Mouse (Mus musculus) spleen, postnatal 10 days (tissue): ENCODE data around the gene Ifna16.

Experiments used
- DNase-seq, 2 experiments: peaks; one replicate each; pipeline ENCODE4 v3.0.0; 2021 to 2022; ENCODE audit warnings: low spot score in 2 of 2

Gene Ifna16

DNA sequence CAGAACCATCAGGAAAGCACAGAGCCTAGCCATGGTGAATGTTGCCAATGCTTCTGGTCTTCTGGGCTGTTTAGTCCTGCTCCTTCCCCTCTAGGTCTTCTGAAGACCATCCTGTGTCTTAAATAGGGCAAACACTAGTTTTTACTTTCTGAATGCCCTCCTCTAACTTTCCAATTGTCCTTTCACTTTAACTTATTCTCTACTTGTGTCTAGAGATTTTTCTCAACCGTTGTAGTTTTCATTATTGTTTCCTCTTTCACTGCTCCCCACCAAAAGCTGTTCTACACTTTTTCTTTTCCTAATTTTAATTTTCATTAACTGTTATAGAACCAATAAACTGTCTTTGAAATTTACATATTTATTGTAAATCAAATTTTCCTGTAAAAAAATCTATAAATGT is at the start of gene Ifna16:
TSS of gene Ifna16 (minus strand) at position 101 of the 400 bp plus-strand sequence.
- no peak for DNase-seq

DNA sequence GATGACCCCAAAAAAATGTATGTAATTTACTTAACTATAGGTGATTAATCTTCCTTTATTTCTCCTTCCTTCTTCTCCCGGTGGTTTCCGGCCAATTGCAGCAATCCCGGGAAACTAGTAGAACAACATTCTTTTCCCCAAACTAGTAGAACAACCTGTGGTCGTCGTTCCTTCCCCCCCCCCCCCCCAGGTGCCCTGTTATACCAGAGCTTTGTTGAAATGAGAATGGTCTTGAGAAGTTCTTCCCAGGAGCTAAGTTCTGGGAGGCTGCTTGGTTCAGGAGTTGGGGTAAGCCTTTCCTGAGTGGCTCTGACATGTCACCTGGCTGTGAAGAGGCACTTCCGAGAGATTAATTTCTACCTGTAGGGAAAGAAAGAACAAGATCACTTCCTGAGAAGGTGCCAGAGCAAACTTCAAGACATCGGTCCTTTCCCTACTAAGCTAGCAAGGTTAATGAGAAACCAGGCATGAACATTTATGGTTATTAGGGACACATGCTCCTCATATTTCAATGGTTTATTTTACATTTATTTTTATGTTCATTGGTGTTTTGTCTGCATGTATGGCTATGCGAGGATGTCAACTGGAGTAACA is 46.9 kb upstream of the Ifna16 start:
- DNase-seq, result no peak

DNA sequence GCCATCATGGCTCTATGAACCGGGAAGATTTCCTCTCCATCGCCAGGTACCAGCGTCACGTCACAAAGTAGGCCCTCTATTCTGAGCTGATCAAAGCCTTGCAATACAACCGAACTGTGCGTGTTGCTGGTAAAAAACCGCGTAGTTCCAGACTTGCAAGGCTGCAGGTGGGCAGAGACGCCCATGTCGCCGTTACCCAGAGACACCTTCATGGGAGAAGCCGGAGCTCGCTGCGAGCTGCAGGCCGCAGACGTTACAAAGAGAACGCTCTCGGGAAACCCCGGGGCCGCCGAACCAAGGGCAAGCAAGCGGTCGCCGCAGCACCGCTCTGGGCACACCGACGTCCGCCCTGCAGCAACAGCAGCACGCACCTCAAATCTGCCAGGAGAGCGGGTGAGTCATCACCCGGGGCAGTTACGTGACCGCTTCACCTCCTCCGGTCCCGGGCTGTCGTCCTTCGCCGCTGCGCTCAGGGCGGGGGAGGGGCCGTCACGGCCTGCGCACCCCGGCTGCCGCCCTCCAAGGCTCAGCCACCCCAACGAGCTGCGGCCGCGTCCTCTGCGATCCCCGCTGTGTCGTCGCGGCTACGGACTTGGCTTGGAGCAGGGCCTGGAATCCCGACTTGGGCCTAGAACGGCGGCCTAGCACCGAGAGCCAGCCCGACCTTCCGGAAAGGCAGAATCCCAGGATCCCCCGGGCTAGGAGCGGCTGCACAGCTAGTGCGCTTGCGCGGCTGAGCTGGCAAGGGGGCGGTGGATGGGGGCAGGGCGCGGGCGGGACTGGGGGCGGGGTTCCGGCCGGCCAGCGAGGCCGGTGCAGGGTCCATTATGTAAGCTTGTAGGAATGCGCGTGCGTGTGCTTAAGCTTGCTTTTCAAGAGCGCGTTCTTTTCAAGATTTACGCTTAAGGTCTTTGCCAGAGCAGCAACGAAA is 45.3 kb upstream of the Ifna16 start, which contains the start of the genes Gm26566 and Klhl9:
TSS of gene Gm26566 (plus strand) at position 15 of the 931 bp plus-strand sequence.
TSS of gene Klhl9 (minus strand) at position 675 of the 931 bp plus-strand sequence.
- DNase-seq, result peak; percentile 87 to 89

DNA sequence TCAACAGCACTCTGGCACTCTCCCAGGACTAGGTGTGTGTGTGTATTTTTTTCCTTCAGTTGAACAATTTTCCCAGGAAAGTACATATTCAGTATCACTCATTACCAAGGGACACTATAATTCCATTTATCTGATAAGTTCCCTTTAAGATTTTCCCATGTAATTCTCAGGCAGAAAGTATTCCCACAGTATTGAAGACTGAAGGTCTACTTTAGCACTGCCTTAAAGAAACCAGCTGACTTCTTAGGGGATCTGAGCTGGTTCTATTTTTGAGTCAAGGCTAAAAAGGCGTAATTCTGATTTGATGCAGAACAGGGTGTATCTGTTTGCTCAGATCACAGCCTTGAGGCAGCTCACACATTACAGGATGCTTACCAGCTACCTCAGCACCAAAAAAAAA is 42.0 kb upstream of the Ifna16 start:
- DNase-seq, result no peak

DNA sequence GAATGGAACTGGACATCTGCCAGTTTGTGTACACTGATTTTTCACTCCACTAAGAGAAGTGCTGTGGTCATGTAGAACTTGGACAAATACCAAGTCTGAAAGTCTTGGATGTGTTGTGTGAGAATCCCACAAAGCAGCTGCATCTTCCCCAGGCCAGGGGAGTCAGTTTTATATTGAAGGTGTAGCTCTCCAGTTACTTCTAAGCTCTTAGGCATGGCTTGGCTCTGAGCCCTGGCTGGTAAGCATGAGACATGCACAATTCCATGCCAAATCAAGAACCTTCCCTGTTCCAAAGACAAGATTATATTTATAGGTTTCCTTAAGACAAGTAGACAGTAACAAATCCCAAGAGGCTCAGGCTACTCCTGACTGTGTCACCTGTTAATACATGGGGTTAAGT is 38.3 kb upstream of the Ifna16 start:
- no peak for DNase-seq

DNA sequence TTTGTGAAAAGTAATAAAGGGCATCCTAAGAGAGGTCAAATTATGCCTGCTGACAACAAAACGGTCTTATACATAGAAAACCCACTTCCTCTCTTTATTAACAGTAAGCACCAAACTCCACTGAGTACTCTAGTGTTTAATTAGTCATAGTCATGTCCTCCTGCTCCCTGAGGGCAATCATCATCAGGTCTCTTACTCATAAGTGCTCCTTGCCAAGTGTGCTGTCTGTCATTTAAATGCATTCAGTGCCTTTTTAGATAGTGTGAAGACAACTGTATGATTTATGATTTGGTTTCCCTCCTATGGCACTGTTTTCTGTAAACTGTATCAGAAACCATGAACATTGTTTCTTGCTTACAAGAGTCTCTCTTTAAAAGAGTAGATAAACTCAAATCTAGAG is 37.6 kb upstream of the Ifna16 start:
- DNase-seq, result no peak

DNA sequence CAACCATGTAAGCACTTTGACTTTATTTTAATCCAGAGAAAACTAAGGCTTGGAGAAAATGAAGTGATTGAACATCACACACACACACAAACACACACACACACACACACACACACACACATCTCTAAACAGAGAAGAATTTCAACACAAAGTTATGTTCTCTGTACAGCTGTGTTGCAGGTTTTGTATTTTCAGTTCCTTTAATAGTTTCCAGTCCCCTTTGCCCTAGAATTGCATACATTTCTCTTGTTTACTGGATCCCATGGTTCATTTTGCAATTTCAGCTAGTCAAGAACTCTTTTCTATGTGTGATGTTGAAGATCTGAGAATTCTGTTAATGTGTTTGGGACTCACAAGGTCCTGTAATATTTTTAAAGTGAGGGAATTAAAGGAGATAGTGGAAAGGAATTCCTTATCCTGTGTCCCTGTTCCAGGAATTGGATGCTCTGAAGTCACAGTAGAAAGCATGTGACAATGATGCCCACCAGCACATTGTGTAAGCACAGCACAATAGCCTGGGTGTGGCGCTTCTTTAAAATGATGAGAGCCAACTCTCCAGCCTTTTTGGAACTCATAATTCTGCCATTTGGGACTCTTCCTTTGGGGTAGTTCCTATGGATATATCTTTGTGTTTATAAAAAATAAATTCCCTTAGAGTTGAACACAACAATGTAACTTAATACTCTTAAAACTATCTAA is 30.6 kb upstream of the Ifna16 start:
- DNase-seq, result no peak

DNA sequence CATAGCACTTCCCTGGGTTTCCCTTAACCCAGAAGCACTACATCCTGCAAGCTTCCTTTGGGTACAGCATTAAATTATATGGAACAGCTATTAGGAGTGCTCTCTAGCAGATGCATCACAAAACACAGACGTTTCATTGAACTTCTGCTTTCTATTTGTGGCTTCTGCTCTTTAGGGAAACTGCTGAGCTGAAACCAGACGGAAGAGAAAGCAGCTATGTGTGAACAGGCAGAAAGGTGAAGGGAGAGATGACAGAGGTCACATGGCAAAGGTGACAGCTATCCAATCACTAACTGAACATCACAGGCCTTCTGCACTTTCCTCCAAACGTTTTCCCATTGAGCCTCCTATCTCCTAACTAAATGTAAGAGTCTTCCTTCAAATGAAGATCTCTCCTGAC is 29.2 kb upstream of the Ifna16 start:
- no peak for DNase-seq

DNA sequence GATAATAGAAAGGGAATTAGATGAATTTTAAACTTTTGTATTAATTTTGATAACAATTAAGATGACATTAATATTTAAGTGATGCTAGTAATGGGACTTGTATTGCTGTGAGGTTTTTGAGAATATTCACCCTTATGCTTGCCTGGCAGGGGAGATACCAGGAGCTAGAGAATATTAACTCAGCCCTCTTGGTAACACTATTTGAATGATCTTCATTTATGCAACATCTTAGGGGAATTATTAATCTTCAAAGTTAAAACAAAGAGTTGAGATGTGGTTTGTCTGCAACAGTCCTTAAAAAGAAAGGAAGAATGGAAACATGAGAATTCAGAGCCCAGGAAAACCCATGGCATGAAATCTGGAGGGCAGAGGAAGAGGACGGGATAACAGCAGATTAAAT is 22.6 kb upstream of the Ifna16 start:
- no peak for DNase-seq

DNA sequence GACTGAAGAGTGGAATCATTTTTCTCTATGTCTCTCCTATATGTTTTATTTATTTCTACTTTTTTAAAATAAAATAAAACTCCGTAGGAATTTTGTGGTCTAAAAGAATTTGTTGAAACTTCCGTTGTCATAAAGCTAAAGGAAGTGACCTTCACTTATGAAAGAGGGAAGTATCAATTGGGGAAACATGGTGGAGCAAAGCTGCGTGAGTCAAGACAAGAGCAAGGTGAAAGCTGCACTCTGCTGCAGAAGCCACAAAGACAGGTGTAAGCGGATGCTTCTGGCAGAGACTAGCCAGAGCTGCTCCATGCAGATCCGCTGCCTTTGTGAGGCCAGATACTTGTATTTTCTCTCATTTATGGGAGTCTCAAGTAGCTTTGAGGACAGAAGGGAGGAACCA is 22.1 kb upstream of the Ifna16 start:
- no peak for DNase-seq

DNA sequence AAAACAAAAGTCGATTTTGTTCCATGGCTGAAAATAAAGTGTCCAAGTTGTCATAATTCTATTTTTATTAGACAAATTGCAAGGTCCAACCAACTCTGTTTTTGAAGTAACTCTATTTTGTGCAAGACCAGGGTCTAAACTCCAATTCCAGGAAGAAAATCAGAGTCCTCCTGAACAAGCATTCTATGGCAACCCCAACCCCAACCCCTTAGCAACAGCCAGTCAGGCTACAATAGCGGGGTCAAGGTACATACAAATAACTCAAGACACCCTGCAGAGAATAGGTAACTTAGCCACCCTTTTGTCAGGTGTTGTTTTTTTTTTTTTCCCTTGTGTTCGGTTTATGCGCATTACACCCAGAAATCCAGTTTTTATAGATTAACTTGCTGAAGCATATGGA is 21.0 kb upstream of the Ifna16 start:
- DNase-seq, result no peak

DNA sequence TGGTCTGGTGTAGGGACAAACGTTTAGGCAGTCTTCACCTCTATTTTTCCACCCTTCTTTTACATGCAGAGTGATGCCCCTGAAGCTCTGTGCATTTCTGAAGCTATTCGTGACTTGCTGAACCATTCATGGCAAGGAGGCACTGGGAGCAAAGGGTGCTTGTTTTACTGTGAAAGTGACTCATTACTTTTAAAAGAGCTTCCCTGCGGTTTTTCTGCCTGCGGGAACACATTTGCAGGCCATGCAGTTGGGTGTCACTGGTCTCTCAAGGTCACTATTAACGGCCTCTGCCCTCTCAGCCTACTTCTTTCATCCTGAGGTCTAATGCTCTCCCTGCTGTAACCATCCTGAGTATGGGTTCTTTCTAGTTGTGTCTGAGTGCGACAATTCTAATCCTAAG is 20.4 kb upstream of the Ifna16 start:
- DNase-seq, result no peak

DNA sequence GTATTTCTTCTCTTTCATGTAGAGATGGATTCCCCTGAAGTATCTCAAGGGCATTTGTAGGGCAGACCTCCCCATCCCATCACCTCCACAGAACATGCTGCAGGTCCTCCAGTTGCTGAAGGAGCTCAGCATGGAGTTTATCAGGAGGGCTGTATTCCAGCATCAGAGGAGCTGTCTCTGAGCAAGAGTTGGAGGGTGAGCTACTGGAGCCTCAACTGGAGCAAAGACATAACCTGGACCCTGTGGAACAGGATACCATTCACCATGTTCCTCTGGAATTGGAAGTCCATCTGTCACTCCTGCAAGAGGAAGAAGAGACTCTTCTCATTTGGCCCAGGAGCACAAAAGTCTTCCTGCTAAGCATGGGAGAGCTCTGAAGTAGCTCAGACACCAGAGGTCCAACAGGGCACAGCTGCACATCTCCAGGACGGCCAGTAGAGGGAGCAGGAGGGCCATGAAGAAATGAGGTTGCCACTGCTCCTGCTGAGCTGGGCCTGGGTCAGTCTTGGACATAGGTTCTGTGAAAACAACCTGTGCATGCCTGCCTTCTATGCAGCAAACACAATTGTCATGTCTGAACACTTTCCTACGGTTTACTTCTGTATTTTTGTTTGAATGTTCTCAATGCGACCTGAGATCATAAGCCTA is 19.6 kb upstream of the Ifna16 start:
- DNase-seq, result peak; percentile 60 to 76

DNA sequence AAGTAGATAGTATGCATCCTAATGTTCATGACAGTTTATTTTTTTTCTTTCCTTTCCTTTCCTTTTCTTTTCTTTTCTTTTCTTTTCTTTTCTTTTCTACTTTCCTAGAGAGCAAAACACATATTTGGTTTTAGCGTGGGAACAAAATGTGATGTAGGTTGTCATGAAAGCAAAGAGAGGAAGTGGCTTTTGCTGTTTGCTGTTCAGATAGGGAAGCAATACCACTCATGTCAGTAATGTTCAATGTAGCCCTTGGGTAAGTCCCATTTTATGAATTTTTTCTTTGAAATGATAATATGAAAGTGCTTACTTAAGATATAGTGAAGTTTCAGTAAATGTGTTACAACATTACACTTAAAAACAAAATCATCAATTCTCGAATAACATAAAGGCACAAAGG is 16.7 kb upstream of the Ifna16 start:
- no peak for DNase-seq

DNA sequence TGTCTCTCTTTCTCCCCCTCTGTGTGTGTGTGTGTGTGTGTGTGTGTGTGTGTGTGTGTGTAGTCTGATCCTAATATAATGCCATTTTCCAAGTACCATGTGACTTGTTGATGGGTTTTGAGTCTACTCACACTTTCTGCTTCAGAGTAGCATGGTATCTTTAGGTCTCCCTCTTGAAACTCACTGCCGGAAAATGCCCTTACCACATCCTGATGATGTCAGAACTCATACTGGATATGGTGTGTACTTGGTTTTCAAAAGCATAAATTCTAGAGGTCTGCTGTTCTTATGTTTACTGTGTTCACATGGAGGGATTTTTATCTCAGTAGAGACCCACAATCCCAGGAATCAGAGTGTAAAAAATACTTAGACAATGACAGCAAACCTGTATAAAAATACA is 15.8 kb upstream of the Ifna16 start:
- DNase-seq, result no peak

DNA sequence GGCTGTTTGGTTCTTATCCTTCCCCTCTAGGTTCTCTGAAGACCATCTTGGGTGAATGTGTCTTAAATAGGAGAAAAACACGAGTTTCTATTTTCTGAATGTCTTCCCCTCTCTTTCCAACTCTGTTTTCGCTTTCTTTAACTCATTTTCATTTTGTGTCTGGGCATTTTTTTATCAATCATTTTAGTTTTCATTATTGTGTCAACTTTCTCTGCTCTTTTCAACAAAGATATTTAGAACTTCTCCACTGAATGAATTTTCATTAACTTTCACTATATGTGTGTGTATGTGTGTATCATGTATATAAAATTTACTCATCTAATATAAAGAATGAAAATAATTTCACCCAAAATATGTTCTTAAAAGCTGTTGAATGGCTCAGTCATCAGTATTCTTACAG is 14.5 kb upstream of the Ifna16 start, which contains the start of gene Ifnab:
TSS of gene Ifnab (minus strand) at position 101 of the 400 bp plus-strand sequence.
- DNase-seq, result no peak

DNA sequence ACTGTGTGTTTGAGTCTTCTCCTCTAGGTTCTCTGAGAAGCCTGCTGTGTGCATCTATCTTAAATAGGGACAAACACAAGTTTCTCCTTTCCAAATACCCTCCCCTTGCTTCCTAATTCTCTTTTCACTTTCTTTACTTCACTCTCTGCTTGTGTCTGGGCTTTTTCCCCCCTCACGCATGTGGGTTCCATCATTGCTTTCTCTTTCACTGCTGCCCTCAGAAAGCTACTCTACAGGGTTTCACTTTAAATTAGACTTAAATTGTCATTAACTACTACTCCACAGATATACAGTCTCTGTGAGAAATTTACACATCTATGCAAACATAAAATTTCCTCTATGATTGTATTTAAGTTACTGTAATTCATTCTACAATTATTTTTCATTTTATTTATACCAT is 7.1 kb upstream of the Ifna16 start, which contains the start of gene Ifna2:
TSS of gene Ifna2 (minus strand) at position 101 of the 400 bp plus-strand sequence.
- DNase-seq, result no peak

DNA sequence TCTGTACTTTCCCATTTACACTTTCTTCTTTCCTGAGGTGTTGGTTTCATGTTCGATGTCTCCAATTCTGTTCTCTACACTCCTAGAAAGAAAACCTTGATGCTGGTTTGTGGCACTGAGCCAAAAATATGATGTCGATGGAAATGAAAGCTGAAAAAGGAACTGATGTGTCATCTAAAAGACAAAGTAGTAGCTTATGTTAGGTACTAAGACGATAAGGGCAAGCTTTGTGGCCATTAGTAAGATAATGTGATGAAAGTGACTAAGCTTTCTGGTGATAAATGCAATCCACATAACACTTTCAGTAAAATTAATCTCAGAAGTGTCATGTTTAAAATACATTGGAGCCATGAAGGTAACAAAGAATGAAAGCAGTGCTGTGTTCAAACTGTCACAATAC is 4.6 kb upstream of the Ifna16 start:
- DNase-seq, result no peak

DNA sequence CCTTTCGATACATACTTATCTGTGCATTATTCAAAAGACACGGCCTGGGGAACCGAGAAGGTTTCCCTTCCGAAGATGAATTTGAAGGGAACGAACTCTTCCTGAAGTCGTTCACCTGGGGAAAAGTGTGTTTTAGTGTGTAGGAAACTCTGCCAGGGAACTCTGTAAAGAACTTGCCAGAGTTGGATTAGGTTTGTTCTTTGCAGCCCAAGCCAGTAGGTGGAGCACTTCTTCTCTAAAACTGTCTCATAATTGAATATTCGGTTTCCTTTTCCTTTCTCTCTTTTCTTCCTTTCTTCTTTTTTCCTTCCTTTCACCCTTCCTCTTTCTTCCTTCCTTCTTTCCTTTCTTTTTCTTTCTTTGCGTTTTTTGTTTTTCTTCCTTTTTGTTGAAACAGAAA is 3.6 kb upstream of the Ifna16 start:
- DNase-seq, result peak in 1 of 2 experiments; percentile 32

DNA sequence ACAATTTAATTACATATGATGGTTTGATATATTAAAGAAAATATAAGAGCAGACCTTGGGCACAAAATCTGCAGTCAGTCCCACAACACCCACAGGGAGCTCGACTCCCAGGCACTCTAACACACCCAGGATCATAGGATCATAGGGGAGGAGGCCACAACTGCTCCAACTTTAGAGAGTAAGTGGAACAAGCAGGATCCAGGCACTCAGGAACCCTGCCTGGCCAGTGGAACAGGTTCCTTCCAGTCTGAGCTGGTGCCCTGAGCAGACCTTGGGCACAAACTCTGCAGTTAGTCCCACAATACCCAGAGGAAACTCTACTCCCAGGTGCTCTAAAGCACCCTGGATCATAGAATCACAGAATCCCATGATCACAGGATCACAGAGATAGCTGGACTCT is 21.3 kb downstream of the Ifna16 start:
- DNase-seq, result no peak

DNA sequence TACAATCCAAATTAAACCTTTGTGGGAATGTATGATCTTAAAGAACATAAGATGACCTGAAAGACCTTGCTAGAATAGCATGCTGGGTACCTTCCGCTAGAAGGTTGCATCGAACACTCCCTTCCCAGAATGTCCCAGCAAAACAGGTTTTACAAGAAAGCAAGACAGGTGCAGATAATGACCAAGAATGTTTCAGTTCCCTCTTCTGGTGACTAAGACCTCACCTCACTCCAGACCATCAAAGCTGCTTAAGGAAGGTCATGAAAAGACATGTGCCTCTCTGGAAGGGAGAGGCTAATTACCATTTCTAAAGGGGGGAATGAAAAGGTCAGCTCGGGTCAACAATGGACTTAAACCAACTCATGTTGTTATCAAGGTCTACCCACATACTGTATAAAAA is 23.1 kb downstream of the Ifna16 start:
- DNase-seq, result no peak

DNA sequence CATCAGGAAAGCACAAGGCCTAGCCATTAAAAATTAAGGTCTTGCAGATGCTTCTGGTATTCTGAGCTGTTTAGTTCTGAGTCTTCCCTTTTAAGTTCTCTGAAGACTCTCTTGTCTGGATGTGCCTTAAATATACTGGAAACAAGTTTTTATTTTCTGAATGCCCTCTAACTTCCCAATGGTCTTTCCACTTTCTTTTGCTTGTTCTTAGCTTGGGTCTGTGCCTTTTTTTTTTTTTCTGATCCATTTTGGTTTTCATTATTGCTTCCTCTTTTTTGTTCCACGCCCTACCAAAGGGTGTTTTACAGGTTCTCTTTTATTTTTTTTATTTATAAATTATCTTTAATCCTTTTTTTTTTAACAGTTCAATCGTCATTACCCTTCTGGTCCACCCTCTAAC is 32.4 kb downstream of the Ifna16 start, which contains the start of gene Ifna13:
TSS of gene Ifna13 (minus strand) at position 101 of the 400 bp plus-strand sequence.
- no peak for DNase-seq
